Mouse (Mus musculus) heart, postnatal 25 days (tissue): Measurements from ENCODE around the gene Tmigd3. TPM values are rescaled to one million over a fixed set of nuclear protein-coding genes. Genes with fewer than 3 reads are reported as not detected.

Experiments used
- DNase-seq: peaks from one replicate; pipeline ENCODE4 v3.0.0; 2022; ENCODE audit warnings: low spot score
- intact Hi-C: fragments of 180-260 bp; cut with DNase I; formaldehyde crosslinking; loops from one replicate; pipeline ENCODE4 v1.15.1; 2025
- total RNA-seq, 2 experiments: library from RNA; stranded (reverse); gene quantifications; 2 replicates each; pipeline ENCODE4 v1.2.3; 2021

Tmigd3 gene
- total RNA-seq, 2 experiments from 2014 or later = not detected

DNA sequence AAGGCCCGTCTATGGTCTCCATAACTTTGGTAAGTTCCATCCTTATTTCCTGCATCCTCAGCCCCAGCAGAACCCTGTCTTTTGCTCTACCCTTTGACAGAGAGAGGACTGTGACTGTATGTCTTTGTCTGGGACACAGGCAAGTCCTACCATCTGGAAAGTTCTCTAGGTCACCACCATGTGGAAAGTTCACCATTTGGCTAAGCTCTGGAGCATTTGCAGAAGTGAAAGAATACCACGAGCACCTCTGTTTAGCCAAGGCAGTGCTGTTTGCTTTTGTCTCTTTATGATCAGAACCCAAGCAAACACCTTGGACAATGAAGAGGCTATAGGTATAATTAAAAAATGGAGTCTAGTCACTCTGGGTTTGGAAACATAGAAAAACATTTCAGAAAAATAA, 51.3 kb downstream of the Tmigd3 start:
- no peak for DNase-seq
- intact Hi-C loops = no loop called here

GRCm38 (mm10) chr3:105924616-105925015, 53.9 kb downstream of the Tmigd3 start:
- DNase-seq = no peak
- intact Hi-C loops = no loop called here

DNA sequence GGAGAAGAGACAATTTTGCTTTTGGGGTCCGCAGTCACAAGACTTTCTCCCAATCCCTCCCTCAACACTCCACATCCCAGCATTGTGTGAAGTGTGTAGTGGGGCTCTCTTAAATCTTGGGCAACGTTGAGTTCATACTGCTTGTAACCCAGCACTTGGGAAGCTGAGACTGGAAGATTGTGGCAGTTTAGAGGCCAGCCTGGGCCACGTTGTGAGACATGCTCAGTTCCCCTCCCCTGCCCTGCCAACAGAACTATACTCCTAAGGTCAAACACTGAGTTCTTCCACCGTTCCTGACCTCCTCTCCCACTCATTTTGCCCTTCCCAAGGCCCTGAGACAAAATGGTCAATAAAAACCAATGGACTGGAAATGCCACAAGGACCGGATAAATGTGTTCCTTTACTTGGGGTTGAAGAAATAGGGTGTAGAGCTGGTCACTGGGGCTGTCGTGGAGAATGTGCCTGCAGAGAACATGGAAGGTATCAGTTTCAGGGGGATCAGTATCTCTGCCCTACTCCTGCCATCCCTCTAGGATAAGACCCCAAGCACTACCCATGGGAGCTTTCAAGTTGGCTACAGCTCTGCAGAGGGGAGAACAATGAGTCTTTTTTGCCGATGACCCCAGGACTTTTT, 57.0 kb downstream of the Tmigd3 start:
- intact Hi-C loops = no loop called here
- no peak for DNase-seq

GRCm38 (mm10) chr3:105928195-105928569, 57.5 kb downstream of the Tmigd3 start:
- intact Hi-C loops = no loop called here
- DNase-seq = no peak

GRCm38 (mm10) chr3:105928781-105929180, 58.1 kb downstream of the Tmigd3 start:
- no peak for DNase-seq
- intact Hi-C loops = no loop called here

GRCm38 (mm10) chr3:105929821-105930220, 59.1 kb downstream of the Tmigd3 start:
- no peak for DNase-seq
- intact Hi-C loops = no loop called here

- intact Hi-C loops = no loop called here
These were observed 60.4 kb downstream of the Tmigd3 start for GRCm38 (mm10) chr3:105931095-105931494.

GRCm38 (mm10) chr3:105932240-105933071, 61.8 kb downstream of the Tmigd3 start, which contains the start of gene I830077J02Rik:
Gene I830077J02Rik (minus strand): TSS chr3:105932664.
- intact Hi-C loops = no loop called here
- DNase-seq = no peak

More at GRCm38 (mm10) chr3:105931095-105931494, 60.4 kb downstream of the Tmigd3 start:
- no peak for DNase-seq

DNA sequence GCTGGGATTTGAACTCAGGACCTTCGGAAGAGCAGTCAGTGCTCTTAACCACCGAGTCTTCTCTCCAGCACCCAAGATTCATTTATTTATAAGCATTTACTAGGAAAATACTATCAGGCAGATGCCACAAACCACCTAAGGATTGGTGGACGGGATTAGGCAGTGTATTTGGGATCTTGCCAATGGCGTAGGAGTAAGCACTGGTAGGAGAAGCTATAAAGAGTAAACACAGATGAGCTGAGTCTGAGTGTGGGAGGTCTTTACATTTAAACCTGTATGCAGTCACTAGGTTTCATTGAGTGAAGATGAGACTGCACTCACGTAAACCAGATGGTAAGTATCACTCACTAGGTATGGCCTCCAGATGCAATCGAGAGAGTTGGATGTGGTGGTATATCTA, 63.2 kb downstream of the Tmigd3 start:
- intact Hi-C loops = no loop called here
- no peak for DNase-seq

DNA sequence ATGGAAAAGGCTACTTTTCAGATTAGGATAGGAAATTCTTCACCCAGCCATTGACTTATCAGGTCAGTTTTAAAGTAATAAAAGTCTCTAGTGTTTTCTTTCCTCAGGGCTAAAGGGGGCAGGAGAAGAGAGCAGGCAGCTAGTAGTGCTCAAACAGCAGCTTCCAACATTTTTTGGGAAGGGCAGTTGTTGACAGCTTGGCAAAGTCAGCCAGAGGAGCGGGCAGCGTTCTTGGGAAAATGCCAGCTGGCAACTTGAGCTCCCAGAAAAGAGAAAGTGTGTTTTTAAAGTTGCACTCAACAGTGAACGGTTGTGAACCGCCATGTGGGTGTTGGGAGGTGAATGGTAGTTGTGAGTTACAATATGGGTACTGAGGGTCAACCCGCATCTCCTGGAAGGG, 64.3 kb downstream of the Tmigd3 start:
- DNase-seq = no peak
- intact Hi-C loops = no loop called here

GRCm38 (mm10) chr3:105936111-105936510, 65.4 kb downstream of the Tmigd3 start:
- no peak for DNase-seq
- intact Hi-C loops = no loop called here

GRCm38 (mm10) chr3:105951348-105951747, 80.6 kb downstream of the Tmigd3 start:
- DNase-seq = no peak
- intact Hi-C loops = no loop called here

GRCm38 (mm10) chr3:105957235-105957634, 86.5 kb downstream of the Tmigd3 start:
- DNase-seq = no peak
- intact Hi-C loops = no loop called here

- intact Hi-C loops = loop anchor here (2.0 kb wide), 1 partner anchor 271 kb away; the partner anchor contains the start of gene Ddx20
- no peak for DNase-seq
These were observed 87.5 kb downstream of the Tmigd3 start for GRCm38 (mm10) chr3:105958204-105958603.

GRCm38 (mm10) chr3:105958974-105959580, 88.4 kb downstream of the Tmigd3 start, which contains the start of gene Wdr77:
Gene Wdr77 (plus strand): TSS chr3:105959369.
- intact Hi-C loops = loop anchor here (2.0 kb wide), 1 partner anchor 272 kb away; the partner anchor contains the start of gene Ddx20

GRCm38 (mm10) chr3:105959585-105959984, 88.9 kb downstream of the Tmigd3 start:
- intact Hi-C loops = loop anchor here (2.0 kb wide), 1 partner anchor 273 kb away; the partner anchor contains the start of gene Ddx20
- DNase-seq = no peak

More at GRCm38 (mm10) chr3:105958974-105959580, 88.4 kb downstream of the Tmigd3 start, which contains the start of gene Wdr77:
- DNase-seq = peak; percentile 91

DNA sequence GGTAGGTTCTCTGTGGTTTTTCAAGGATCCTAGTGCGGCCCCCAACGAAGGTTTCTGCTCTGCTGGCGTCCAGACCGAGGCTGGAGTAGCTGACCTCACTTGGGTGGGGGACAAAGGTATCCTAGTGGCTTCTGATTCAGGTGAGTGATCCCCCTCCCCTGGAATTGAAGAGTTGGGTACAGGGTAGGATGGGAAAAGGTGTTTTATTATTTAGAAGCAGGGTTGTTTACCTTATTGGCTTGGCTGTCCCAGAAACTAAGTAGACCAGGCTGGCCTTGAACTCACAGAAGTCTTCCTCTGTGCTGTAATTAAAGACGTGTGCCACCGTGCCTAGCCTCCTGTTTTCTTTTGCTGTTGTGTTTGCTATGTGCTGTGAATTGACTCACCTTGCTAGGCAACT, 89.3 kb downstream of the Tmigd3 start, which contains the start of gene Atp5f1:
Atp5f1 (minus strand) TSS at position 101 of the 400 bp plus-strand sequence.
- DNase-seq = no peak
- intact Hi-C loops = loop anchor here (2.0 to 10.0 kb wide), 2 partner anchors 273 to 585 kb away; partner anchors contain the start of genes Cept1, Ddx20 and Dram2

DNA sequence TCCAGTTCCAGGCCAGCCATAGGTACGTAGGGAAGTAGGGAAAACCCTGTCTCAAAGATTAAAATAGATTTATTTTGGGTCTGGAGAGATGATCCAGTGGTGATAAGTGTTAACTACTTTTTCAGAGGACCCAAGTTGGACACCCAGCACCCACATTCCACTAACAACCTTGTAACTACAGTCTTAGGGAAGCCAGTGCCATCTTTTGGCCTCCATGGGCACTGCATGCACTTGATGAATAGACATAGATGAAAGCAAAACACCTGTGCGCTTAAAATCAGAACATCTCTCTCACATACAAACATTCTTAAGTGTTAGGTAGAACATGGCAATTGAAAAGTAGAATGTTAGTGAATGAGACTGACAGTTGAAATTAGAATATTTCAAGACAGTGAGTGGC, 90.0 kb downstream of the Tmigd3 start:
- DNase-seq = no peak
- intact Hi-C loops = loop anchor here (10.0 kb wide), 1 partner anchor 584 kb away; the partner anchor contains the start of genes Cept1 and Dram2

GRCm38 (mm10) chr3:105971831-105972446, 101.2 kb downstream of the Tmigd3 start:
- DNase-seq = no peak
- intact Hi-C loops = no loop called here

DNA sequence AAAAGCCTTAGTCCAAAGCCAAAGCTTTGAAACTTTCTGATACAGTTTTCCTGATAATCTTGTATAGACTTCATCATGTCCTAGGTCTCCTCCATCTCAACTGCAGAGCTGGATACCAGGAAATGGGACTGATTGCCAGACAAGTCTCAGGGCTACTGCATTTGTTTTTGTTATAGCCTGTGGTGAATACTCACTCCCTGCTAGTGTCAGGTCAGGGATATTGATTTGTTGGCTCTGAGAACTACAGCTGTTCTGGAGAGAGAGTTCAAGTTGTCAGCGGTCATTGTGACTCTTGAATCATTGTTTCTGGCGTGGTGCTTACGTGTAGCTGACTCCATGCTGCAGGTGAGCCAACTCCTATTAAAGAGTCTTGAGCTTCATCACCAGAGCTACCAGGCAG, 102.7 kb downstream of the Tmigd3 start, which contains the start of gene Ovgp1:
Ovgp1 (plus strand) TSS at position 301 of the 400 bp plus-strand sequence.
- DNase-seq = no peak
- intact Hi-C loops = no loop called here
